Mouse (Mus musculus): ENCODE measurements around the gene Hist1h2ba.

Gene Hist1h2ba

GRCm38 (mm10) chr13:23933421-23934210 lies at the start of gene Hist1h2ba:
Gene Hist1h2ba, minus strand, starts transcription at chr13:23934156.
- no peak for DNase-seq (ENCODE audit: low spot score in 2 of 2)

- DNase-seq (ENCODE audit: low spot score in 2 of 2) = no peak
Observed at GRCm38 (mm10) chr13:23972271-23972670, 38.3 kb upstream of the Hist1h2ba start.

GRCm38 (mm10) chr13:23971870-23972269 lies 37.9 kb upstream of the Hist1h2ba start:
- DNase-seq (ENCODE audit: low spot score in 2 of 2) = no peak

- no peak for DNase-seq (ENCODE audit: low spot score in 2 of 2)
Observed at GRCm38 (mm10) chr13:23964909-23965308, 31.0 kb upstream of the Hist1h2ba start.

- DNase-seq (ENCODE audit: low spot score in 2 of 2) = no peak
Observed at GRCm38 (mm10) chr13:23959776-23960175, 25.8 kb upstream of the Hist1h2ba start.

- no peak for DNase-seq (ENCODE audit: low spot score in 2 of 2)
Observed at GRCm38 (mm10) chr13:23950928-23951327, 17.0 kb upstream of the Hist1h2ba start.

- no peak for DNase-seq (ENCODE audit: low spot score in 2 of 2)
Observed at GRCm38 (mm10) chr13:23949484-23950246, 15.7 kb upstream of the Hist1h2ba start.

GRCm38 (mm10) chr13:23946254-23946653 lies 12.3 kb upstream of the Hist1h2ba start:
- no peak for DNase-seq (ENCODE audit: low spot score in 2 of 2)

GRCm38 (mm10) chr13:23942861-23943260 lies 8.9 kb upstream of the Hist1h2ba start:
- DNase-seq (ENCODE audit: low spot score in 2 of 2) = no peak

GRCm38 (mm10) chr13:23940291-23940690 lies 6.3 kb upstream of the Hist1h2ba start:
- no peak for DNase-seq (ENCODE audit: low spot score in 2 of 2)

- peak; percentile 63 to 72 for DNase-seq (ENCODE audit: low spot score in 2 of 2)
Observed at GRCm38 (mm10) chr13:23938699-23939098, 4.7 kb upstream of the Hist1h2ba start.

- DNase-seq (ENCODE audit: low spot score in 2 of 2) = no peak
Observed at GRCm38 (mm10) chr13:23934211-23934520, 210 bp upstream of the Hist1h2ba start, which contains the start of gene Hist1h2aa. Gene Hist1h2aa, plus strand, starts transcription at chr13:23934462.

- DNase-seq (ENCODE audit: low spot score in 2 of 2) = no peak
Observed at GRCm38 (mm10) chr13:23930904-23931303, 3.1 kb downstream of the Hist1h2ba start.

GRCm38 (mm10) chr13:23930461-23930860 lies 3.5 kb downstream of the Hist1h2ba start:
- DNase-seq (ENCODE audit: low spot score in 2 of 2) = no peak

GRCm38 (mm10) chr13:23928637-23929036 lies 5.3 kb downstream of the Hist1h2ba start:
- DNase-seq (ENCODE audit: low spot score in 2 of 2) = no peak

GRCm38 (mm10) chr13:23925792-23926191 lies 8.2 kb downstream of the Hist1h2ba start:
- no peak for DNase-seq (ENCODE audit: low spot score in 2 of 2)

GRCm38 (mm10) chr13:23917674-23918073 lies 16.3 kb downstream of the Hist1h2ba start:
- no peak for DNase-seq (ENCODE audit: low spot score in 2 of 2)

- DNase-seq (ENCODE audit: low spot score in 2 of 2) = no peak
Observed at GRCm38 (mm10) chr13:23916132-23916531, 17.8 kb downstream of the Hist1h2ba start.

- no peak for DNase-seq (ENCODE audit: low spot score in 2 of 2)
Observed at GRCm38 (mm10) chr13:23914376-23915167, 19.4 kb downstream of the Hist1h2ba start, which contains the start of gene Slc17a4. Gene Slc17a4, minus strand, starts transcription at chr13:23915009.

GRCm38 (mm10) chr13:23913791-23914306 lies 20.1 kb downstream of the Hist1h2ba start:
- DNase-seq (ENCODE audit: low spot score in 2 of 2) = no peak

- no peak for DNase-seq (ENCODE audit: low spot score in 2 of 2)
Observed at GRCm38 (mm10) chr13:23911335-23911734, 22.6 kb downstream of the Hist1h2ba start.

GRCm38 (mm10) chr13:23910121-23910520 lies 23.8 kb downstream of the Hist1h2ba start:
- no peak for DNase-seq (ENCODE audit: low spot score in 2 of 2)
